Mouse (Mus musculus) CH12.LX (cell line): ENCODE data around the gene Gbp8. TPM values are rescaled to one million over a fixed set of nuclear protein-coding genes. Genes with fewer than 3 reads are reported as not detected.
"Not testable (repeated sequence)": the region's sequence is repeated elsewhere in the genome, so short reads cannot be mapped to it uniquely, and the experiment has no call there.

Experiments
- DNase-seq: peaks from one replicate; pipeline ENCODE4 v3.0.0-alpha.2; 2013; ENCODE audit errors: extremely low read depth
- H3K27ac ChIP-seq: 2 replicates; pipeline ENCODE4 v1.5.1; 2012; ENCODE audit warnings: low read depth, mild to moderate bottlenecking, control low read depth, moderate library complexity; ENCODE audit not compliant: insufficient read depth
- H3K27me3 ChIP-seq: replicated peaks from 2 replicates; pipeline ENCODE3; 2012; ENCODE audit warnings: inconsistent platforms
- H3K36me3 ChIP-seq, 2 experiments: replicated peaks in 1 of 2; 2 replicates each; pipeline versions ENCODE3 to v1.6.1; 2012; ENCODE audit warnings: inconsistent platforms in 1 of 2, low read length in 1 of 2, mild to moderate bottlenecking in 1 of 2, mixed read lengths in 1 of 2, moderate library complexity in 1 of 2; ENCODE audit not compliant: control insufficient read depth in 1 of 2, insufficient read depth in 1 of 2
- H3K4me1 ChIP-seq, 2 experiments: 2 replicates each; pipeline ENCODE4 v1.6.1; 2012; ENCODE audit warnings: inconsistent platforms in 1 of 2, moderate library complexity in 1 of 2; ENCODE audit not compliant: insufficient read depth in 2 of 2, control insufficient read depth in 1 of 2
- H3K4me2 ChIP-seq: 2 replicates; pipeline ENCODE4 v1.6.1; 2012; ENCODE audit warnings: low read depth, mild to moderate bottlenecking, control low read depth; ENCODE audit not compliant: poor library complexity, insufficient read depth, severe bottlenecking
- H3K4me3 ChIP-seq, 3 experiments: fragments of 150-350 bp in 1 of 3; sonication (generic) in 1 of 3; replicated peaks in 1 of 3; 2 replicates each; pipeline versions ENCODE3 to v1.5.1; 2011 to 2012; ENCODE audit warnings: low read depth in 2 of 3, low read length in 2 of 3, mild to moderate bottlenecking in 2 of 3, moderate library complexity in 2 of 3, control low read depth in 1 of 3, improper control_type of control experiment in 1 of 3, inconsistent platforms in 1 of 3, mixed read lengths in 1 of 3; ENCODE audit not compliant: poor library complexity in 1 of 3
- H3K79me2 ChIP-seq: replicated peaks from 2 replicates; pipeline ENCODE4 v1.6.1; 2012; ENCODE audit warnings: mild to moderate bottlenecking, moderate library complexity; ENCODE audit not compliant: control insufficient read depth, poor library complexity, insufficient read depth, severe bottlenecking; ENCODE audit errors: extremely low read depth
- H3K9ac ChIP-seq: 2 replicates; pipeline ENCODE4 v1.6.1; 2012; ENCODE audit warnings: low read depth, mild to moderate bottlenecking, control low read depth, moderate library complexity; ENCODE audit not compliant: insufficient read depth
- H3K9me3 ChIP-seq: replicated peaks from 2 replicates; pipeline ENCODE3; 2012; ENCODE audit warnings: low read length, inconsistent platforms, mixed read lengths
- ELF1 ChIP-seq: IDR thresholded peaks from 2 replicates; pipeline ENCODE4 v1.6.1; 2014; ENCODE audit warnings: low read depth, mild to moderate bottlenecking, inconsistent platforms, low read length, improper control_type of control experiment
- IRF4 ChIP-seq: IDR thresholded peaks from 2 replicates; pipeline ENCODE4 v1.6.1; 2014; ENCODE audit warnings: low read depth, mild to moderate bottlenecking, inconsistent platforms, low read length, improper control_type of control experiment
- JUN ChIP-seq: IDR thresholded peaks from 2 replicates; pipeline ENCODE4 v1.6.1; 2011; ENCODE audit warnings: low read depth, mild to moderate bottlenecking, low read length, improper control_type of control experiment, moderate library complexity; ENCODE audit not compliant: insufficient read depth
- MXI1 ChIP-seq: IDR thresholded peaks from 2 replicates; pipeline ENCODE4 v1.6.1; 2011; ENCODE audit warnings: mild to moderate bottlenecking, low read depth, low read length, improper control_type of control experiment
- POLR2A ChIP-seq: IDR thresholded peaks from 2 replicates; pipeline ENCODE4 v1.6.1; 2011; ENCODE audit warnings: low read depth, mild to moderate bottlenecking, improper control_type of control experiment, low read length
- SIN3A ChIP-seq: IDR thresholded peaks from 2 replicates; pipeline ENCODE4 v1.6.1; 2012; ENCODE audit warnings: low read length, improper control_type of control experiment, inconsistent platforms
- dilution Hi-C: fragments of 300-500 bp; cut with MboI; formaldehyde crosslinking; loops from 2 replicates; pipeline ENCODE4 v1.14.3; 2020; ENCODE audit warnings: low sequenced_read_pairs; ENCODE audit not compliant: extremely low pct_unique_long_range_greater_than_20kb, extremely low pct_ligation_motif_present
- in situ Hi-C: fragments of 300-500 bp; cut with MboI; formaldehyde crosslinking; loops from 3 replicates; pipeline ENCODE4 v1.14.3; 2019; ENCODE audit warnings: low sequenced_read_pairs, low pct_ligation_motif_present, low pct_unique_long_range_greater_than_20kb, mixed read lengths
- polyA plus RNA-seq: library from polyadenylated mRNA; unstranded; fragments of >175 nt; gene quantifications from 2 replicates; pipeline ENCODE4 v1.2.1, GENCODE M21; 2012; ENCODE audit warnings: low read depth; ENCODE audit not compliant: insufficient read length
- total RNA-seq, 2 experiments: library from RNA; depleted of rRNA; stranded (reverse); fragments of 300-350 nt in 1 of 2; fragments of >200 nt in 1 of 2; gene quantifications; 2 replicates each; pipeline ENCODE4 v1.2.3; 2012 to 2014

The Gbp8 gene
- total and polyA plus RNA-seq, 3 experiments, result 5.1 to 7.4 (median 5.2) TPM

DNA sequence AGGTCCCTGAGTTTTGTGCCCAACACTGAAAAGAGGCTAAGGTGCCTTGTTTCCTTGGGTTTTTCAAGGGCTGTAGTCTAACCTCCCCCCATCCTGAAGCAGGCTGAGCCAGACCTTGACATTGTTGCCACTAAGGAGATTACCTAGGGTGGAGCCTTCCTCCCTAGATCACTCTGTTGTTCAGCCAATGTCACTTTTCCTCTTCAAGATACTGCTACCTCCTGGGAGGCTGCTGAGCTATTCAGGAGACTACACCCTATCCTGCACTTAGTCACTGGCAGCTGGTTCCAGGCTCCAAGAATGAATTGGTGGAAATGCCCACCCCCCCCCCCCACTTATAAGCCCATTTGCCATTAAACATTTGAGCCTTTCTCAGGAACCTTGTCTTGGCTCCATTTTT lies 7.1 kb upstream of the Gbp8 start:
- no peaks in the 10 kb centered on the region for H3K36me3 ChIP-seq
- no peaks in the 10 kb centered on the region for H3K27me3 ChIP-seq
- no peak overlapping the region for H3K27ac ChIP-seq
- no peak for TF ChIP-seq JUN
- DNase-seq, result no peak
- no peak overlapping the region for H3K9ac ChIP-seq
- peaks cover 15 to 42% of the 10 kb centered on the region in 2 experiments for H3K4me1 ChIP-seq
- H3K4me2 ChIP-seq, result no peak overlapping the region
- H3K9me3 ChIP-seq, result no peaks in the 10 kb centered on the region
- no peak overlapping the region for H3K4me3 ChIP-seq
- no peaks in the 10 kb centered on the region for H3K79me2 ChIP-seq
- dilution Hi-C loops, result no loop called here
- in situ Hi-C loops, result no loop called here

DNA sequence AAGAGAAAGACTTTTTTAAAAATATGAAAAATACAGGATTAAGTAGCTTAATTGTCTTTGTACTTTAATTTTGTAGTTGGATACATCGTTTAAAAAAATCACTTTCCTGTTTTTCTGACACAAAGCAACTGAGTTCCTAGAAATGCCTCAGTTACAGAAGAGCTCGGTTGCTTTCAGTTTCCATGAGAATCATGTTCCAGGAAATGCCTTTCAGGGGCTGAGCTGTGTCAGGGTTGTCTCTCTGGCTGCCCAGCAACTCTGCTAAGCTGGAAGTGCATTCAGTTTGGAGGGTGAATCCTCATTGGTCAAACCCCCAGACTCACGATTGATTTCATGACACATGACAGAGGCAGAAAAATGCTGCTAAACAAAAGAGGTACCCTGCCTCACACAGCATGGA lies 6.4 kb upstream of the Gbp8 start:
- H3K27me3 ChIP-seq, H3K4me2 ChIP-seq, H3K4me3 ChIP-seq, H3K27ac ChIP-seq, H3K9ac ChIP-seq, H3K79me2 ChIP-seq, in situ Hi-C loops, H3K36me3 ChIP-seq, H3K9me3 ChIP-seq, dilution Hi-C loops, DNase-seq: not testable (repeated sequence)
- peaks cover 19 to 44% of the 10 kb centered on the region in 2 experiments for H3K4me1 ChIP-seq
- TF ChIP-seq ELF1 (peak; percentile 49; the same call in 1 of the 2 replicates), IRF4 (0 out of 2 replicates have a peak, but pooled peaks have one; percentile 25)

DNA sequence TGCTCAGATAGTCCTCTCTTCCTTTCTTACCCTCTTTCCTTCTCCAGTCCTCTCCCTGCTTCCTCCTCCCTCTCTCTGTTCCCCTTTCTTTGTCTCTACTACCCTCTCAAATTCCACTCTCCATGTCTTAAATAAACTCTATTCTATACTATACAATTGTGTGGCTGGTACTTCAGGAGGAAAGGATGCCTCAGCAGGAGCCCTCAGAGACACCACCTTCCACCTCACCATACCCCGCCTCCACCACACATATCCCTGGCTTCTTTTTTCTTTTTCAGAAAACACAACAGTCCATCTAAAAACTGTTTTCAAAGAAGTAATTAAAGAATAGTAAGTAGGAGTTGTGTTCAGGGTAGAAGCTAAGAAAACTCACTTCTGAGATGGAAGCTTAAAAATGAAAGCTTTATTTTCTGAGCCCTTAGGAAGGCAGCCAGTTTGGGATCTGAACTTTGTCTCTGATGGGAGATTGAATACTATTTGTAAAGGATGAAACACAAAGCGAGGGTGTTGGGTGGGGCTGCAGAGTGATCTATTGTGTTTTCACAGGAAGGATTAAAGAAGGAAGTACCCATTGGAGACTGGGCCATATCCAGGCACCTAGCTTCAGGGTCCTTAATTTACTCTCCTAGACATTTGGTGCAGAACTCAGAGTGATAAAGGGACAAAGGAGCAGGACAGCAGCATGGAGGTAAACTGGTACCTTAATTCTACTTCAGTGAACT lies 910 bp upstream of the Gbp8 start:
- Histone ChIP-seq H3K4me1 (peaks cover 21 to 52% of the 10 kb centered on the region in 2 experiments), H3K27ac (peak overlapping the region; percentile 41; the same call in 1 of the 2 replicates)

DNA sequence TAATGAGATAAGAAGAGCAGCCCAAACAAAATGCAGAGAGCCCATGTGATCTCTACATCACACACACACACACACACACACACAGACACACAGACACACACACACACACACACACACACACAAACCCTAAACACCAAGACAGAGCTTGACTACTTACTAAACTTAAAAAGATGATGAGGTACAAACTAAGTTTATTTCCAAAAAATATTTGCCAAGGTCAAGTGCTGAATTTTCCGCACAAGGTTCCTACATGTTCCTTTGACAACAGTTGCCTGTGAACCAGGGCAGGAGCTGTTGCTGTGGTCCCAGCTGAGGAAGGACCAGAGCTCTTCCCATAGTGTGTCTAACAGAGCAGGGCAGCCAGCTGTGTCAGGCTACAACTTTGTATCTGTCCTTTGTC lies 434 bp downstream of the Gbp8 start:
- H3K36me3 ChIP-seq, result peaks cover 8 to 12% of the 10 kb centered on the region in 2 experiments
- H3K4me2 ChIP-seq, result peak overlapping the region; percentile 87
- H3K27ac ChIP-seq, result peak overlapping the region; percentile 57
- dilution Hi-C loops, result no loop called here
- in situ Hi-C loops, result no loop called here
- no peak for DNase-seq
- H3K27me3 ChIP-seq, result no peaks in the 10 kb centered on the region
- no peaks in the 10 kb centered on the region for H3K9me3 ChIP-seq
- peaks cover 14% of the 10 kb centered on the region for H3K79me2 ChIP-seq
- H3K9ac ChIP-seq, result peak overlapping the region; percentile 64
- TF ChIP-seq SIN3A (0 out of 2 replicates have a peak, but pooled peaks have one; percentile 7), POLR2A (no peak)
- H3K4me3 ChIP-seq, result peak overlapping the region; percentile 58 to 69 (median 66)
- peaks cover 18 to 48% of the 10 kb centered on the region in 2 experiments for H3K4me1 ChIP-seq

More for the DNA sequence above, 910 bp upstream of the Gbp8 start:
- Histone ChIP-seq H3K79me2 (peaks cover 14% of the 10 kb centered on the region), H3K4me2 (peak overlapping the region; percentile 89), H3K9ac (peak overlapping the region; percentile 63)
- H3K4me3 ChIP-seq, DNase-seq, H3K27me3 ChIP-seq, H3K36me3 ChIP-seq, dilution Hi-C loops, H3K9me3 ChIP-seq: not testable (repeated sequence)
- TF ChIP-seq MXI1, result 0 out of 2 replicates have a peak, but pooled peaks have one; percentile 0
- in situ Hi-C loops, result loop anchor here (5.0 kb wide), 1 partner anchor 153 kb away; no protein-coding TSS in a partner anchor

DNA sequence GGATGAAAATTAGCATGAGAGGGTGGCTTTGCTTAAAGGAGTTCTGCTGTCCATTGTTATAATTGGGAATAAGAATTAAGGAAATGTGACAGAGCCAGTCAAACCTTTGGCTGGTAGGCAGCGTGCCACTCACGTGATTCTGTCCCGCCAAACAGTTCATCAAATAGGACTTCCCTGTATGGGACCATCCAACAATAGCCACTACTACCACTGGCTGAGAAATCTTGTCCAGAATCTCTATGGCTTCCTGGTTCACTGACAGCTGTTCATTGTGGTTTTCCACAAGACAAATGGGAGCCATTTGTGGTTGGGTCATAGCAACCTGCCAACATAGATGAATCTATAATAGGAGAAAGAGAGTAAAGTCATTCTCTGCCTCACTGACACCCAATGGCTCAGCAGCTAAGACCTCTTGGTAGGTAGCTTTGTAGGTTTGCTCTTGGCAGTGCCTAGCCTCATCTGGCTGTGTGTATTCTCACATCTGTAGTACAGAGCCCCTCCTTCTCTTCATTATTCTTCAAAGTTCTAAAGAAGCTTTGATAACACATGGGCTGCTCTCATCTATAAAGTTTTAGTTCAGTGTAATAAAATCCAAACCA lies 2.5 kb downstream of the Gbp8 start:
- dilution Hi-C loops, result not testable (repeated sequence)

More for the DNA sequence above, 2.5 kb downstream of the Gbp8 start:
- H3K4me1 ChIP-seq, result peaks cover 13 to 36% of the 10 kb centered on the region in 2 experiments
- H3K27me3 ChIP-seq, H3K9ac ChIP-seq, H3K9me3 ChIP-seq, H3K27ac ChIP-seq, DNase-seq, in situ Hi-C loops, H3K4me3 ChIP-seq: not testable (repeated sequence)
- H3K36me3 ChIP-seq, result peaks cover 13 to 26% of the 10 kb centered on the region in 2 experiments
- H3K79me2 ChIP-seq, result peaks cover 14% of the 10 kb centered on the region
- H3K4me2 ChIP-seq, result 0 out of 2 replicates have a peak overlapping the region, but pooled peaks have one; percentile 29
